Mouse (Mus musculus): ENCODE data around the gene Ankrd6. TPM values are rescaled to one million over a fixed set of nuclear protein-coding genes. Genes with fewer than 3 reads are reported as not detected.

Gene Ankrd6
- polyA plus RNA-seq, 1 experiment from 2014 or later: 5.6 TPM

- H3K9ac ChIP-seq (ENCODE audit: low read length): no peak overlapping the region
- H3K9me3 ChIP-seq (replicated peaks; ENCODE audit: control insufficient read depth, low read length): no peaks in the 10 kb centered on the region
- no peak overlapping the region for H3K4me3 ChIP-seq (ENCODE audit: low read length)
- WGBS: 82% methylated on average over 3 of the region's 3 CpGs
- H3K4me1 ChIP-seq (ENCODE audit: control insufficient read depth, insufficient read depth, low read length): no peaks in the 10 kb centered on the region
- no peak overlapping the region for H3K27ac ChIP-seq (ENCODE audit: low read length)
- H3K36me3 ChIP-seq (ENCODE audit: control insufficient read depth, insufficient read depth): no peaks in the 10 kb centered on the region
- H3K27me3 ChIP-seq (ENCODE audit: control insufficient read depth, insufficient read depth, low read length): no peaks in the 10 kb centered on the region
- no peak for ATAC-seq (replicated peaks; ENCODE audit: extremely low read depth, insufficient read depth, low FRiP score)
- no peak overlapping the region for H3K4me2 ChIP-seq (ENCODE audit: low read depth, low read length)
These were observed 112.2 kb downstream of the Ankrd6 start for GRCm38 (mm10) chr4:32838401-32838800.

- WGBS: 81% methylated on average over 9 of the region's 9 CpGs
- H3K27me3 ChIP-seq (ENCODE audit: control insufficient read depth, insufficient read depth, low read length): no peaks in the 10 kb centered on the region
These were observed 114.6 kb downstream of the Ankrd6 start for GRCm38 (mm10) chr4:32836071-32836470.

GRCm38 (mm10) chr4:32834541-32834940 lies 116.1 kb downstream of the Ankrd6 start:
- no peaks in the 10 kb centered on the region for H3K9me3 ChIP-seq (replicated peaks; ENCODE audit: control insufficient read depth, low read length)
- H3K4me3 ChIP-seq (ENCODE audit: low read length): no peak overlapping the region
- no peaks in the 10 kb centered on the region; the same call in 1 of the 2 replicates for H3K4me1 ChIP-seq (ENCODE audit: control insufficient read depth, insufficient read depth, low read length)
- ATAC-seq (replicated peaks; ENCODE audit: extremely low read depth, insufficient read depth, low FRiP score): no peak
- 58% methylated on average over 3 of the region's 3 CpGs for WGBS
- no peaks in the 10 kb centered on the region for H3K36me3 ChIP-seq (ENCODE audit: control insufficient read depth, insufficient read depth)
- H3K9ac ChIP-seq (ENCODE audit: low read length): no peak overlapping the region
- H3K4me2 ChIP-seq (ENCODE audit: low read depth, low read length): no peak overlapping the region; the same call in 1 of the 2 replicates
- no peak overlapping the region for H3K27ac ChIP-seq (ENCODE audit: low read length)
- no peaks in the 10 kb centered on the region for H3K27me3 ChIP-seq (ENCODE audit: control insufficient read depth, insufficient read depth, low read length)

More at GRCm38 (mm10) chr4:32836071-32836470, 114.6 kb downstream of the Ankrd6 start:
- Histone ChIP-seq H3K36me3 (ENCODE audit: control insufficient read depth, insufficient read depth) (no peaks in the 10 kb centered on the region), H3K4me1 (ENCODE audit: control insufficient read depth, insufficient read depth, low read length) (no peaks in the 10 kb centered on the region), H3K4me2 (ENCODE audit: low read depth, low read length) (no peak overlapping the region), H3K27ac (ENCODE audit: low read length) (no peak overlapping the region), H3K9ac (ENCODE audit: low read length) (no peak overlapping the region), H3K4me3 (ENCODE audit: low read length) (no peak overlapping the region), H3K9me3 (replicated peaks; ENCODE audit: control insufficient read depth, low read length) (no peaks in the 10 kb centered on the region)
- ATAC-seq (replicated peaks; ENCODE audit: extremely low read depth, insufficient read depth, low FRiP score): no peak

GRCm38 (mm10) chr4:32833494-32834282 lies 117.0 kb downstream of the Ankrd6 start:
- WGBS: 44% methylated on average over 17 of the region's 17 CpGs
- H3K27me3 ChIP-seq (ENCODE audit: control insufficient read depth, insufficient read depth, low read length): no peaks in the 10 kb centered on the region
- peak overlapping the region; percentile 39 for H3K4me3 ChIP-seq (ENCODE audit: low read length)
- no peaks in the 10 kb centered on the region for H3K9me3 ChIP-seq (replicated peaks; ENCODE audit: control insufficient read depth, low read length)
- H3K36me3 ChIP-seq (ENCODE audit: control insufficient read depth, insufficient read depth): no peaks in the 10 kb centered on the region
- H3K27ac ChIP-seq (ENCODE audit: low read length): no peak overlapping the region
- H3K4me2 ChIP-seq (ENCODE audit: low read depth, low read length): peak overlapping the region; percentile 52
- ATAC-seq (replicated peaks; ENCODE audit: extremely low read depth, insufficient read depth, low FRiP score): 0 out of 2 replicates have a peak, but pooled peaks have one; percentile 49
- H3K9ac ChIP-seq (ENCODE audit: low read length): peak overlapping the region; percentile 17; the same call in 1 of the 2 replicates
- H3K4me1 ChIP-seq (ENCODE audit: control insufficient read depth, insufficient read depth, low read length): peaks cover 3% of the 10 kb centered on the region; the same call in 1 of the 2 replicates

GRCm38 (mm10) chr4:32829316-32829715 lies 121.3 kb downstream of the Ankrd6 start:
- no peak overlapping the region for H3K9ac ChIP-seq (ENCODE audit: low read length)
- no peak for ATAC-seq (replicated peaks; ENCODE audit: extremely low read depth, insufficient read depth, low FRiP score)
- no peak overlapping the region for H3K4me2 ChIP-seq (ENCODE audit: low read depth, low read length)
- H3K27ac ChIP-seq (ENCODE audit: low read length): no peak overlapping the region
- H3K36me3 ChIP-seq (ENCODE audit: control insufficient read depth, insufficient read depth): no peaks in the 10 kb centered on the region
- H3K9me3 ChIP-seq (replicated peaks; ENCODE audit: control insufficient read depth, low read length): no peaks in the 10 kb centered on the region
- 44% methylated on average over 10 of the region's 10 CpGs for WGBS
- H3K4me3 ChIP-seq (ENCODE audit: low read length): no peak overlapping the region
- H3K4me1 ChIP-seq (ENCODE audit: control insufficient read depth, insufficient read depth, low read length): peaks cover 11% of the 10 kb centered on the region; the same call in 1 of the 2 replicates
- no peaks in the 10 kb centered on the region for H3K27me3 ChIP-seq (ENCODE audit: control insufficient read depth, insufficient read depth, low read length)

GRCm38 (mm10) chr4:32828385-32829077 lies 122.1 kb downstream of the Ankrd6 start:
- WGBS: 78% methylated on average over 10 of the region's 10 CpGs
- Histone ChIP-seq H3K27me3 (ENCODE audit: control insufficient read depth, insufficient read depth, low read length) (no peaks in the 10 kb centered on the region), H3K27ac (ENCODE audit: low read length) (no peak overlapping the region), H3K9ac (ENCODE audit: low read length) (no peak overlapping the region), H3K9me3 (replicated peaks; ENCODE audit: control insufficient read depth, low read length) (no peaks in the 10 kb centered on the region), H3K36me3 (ENCODE audit: control insufficient read depth, insufficient read depth) (no peaks in the 10 kb centered on the region), H3K4me1 (ENCODE audit: control insufficient read depth, insufficient read depth, low read length) (peaks cover 11% of the 10 kb centered on the region; the same call in 1 of the 2 replicates), H3K4me2 (ENCODE audit: low read depth, low read length) (no peak overlapping the region), H3K4me3 (ENCODE audit: low read length) (no peak overlapping the region)
- no peak for ATAC-seq (replicated peaks; ENCODE audit: extremely low read depth, insufficient read depth, low FRiP score)

GRCm38 (mm10) chr4:32826925-32827324 lies 123.7 kb downstream of the Ankrd6 start:
- no peak overlapping the region for H3K9ac ChIP-seq (ENCODE audit: low read length)
- no peak overlapping the region for H3K4me3 ChIP-seq (ENCODE audit: low read length)
- no peak overlapping the region; the same call in 1 of the 2 replicates for H3K4me2 ChIP-seq (ENCODE audit: low read depth, low read length)
- WGBS: 43% methylated on average over 7 of the region's 7 CpGs
- H3K27ac ChIP-seq (ENCODE audit: low read length): no peak overlapping the region
- H3K9me3 ChIP-seq (replicated peaks; ENCODE audit: control insufficient read depth, low read length): no peaks in the 10 kb centered on the region
- H3K36me3 ChIP-seq (ENCODE audit: control insufficient read depth, insufficient read depth): no peaks in the 10 kb centered on the region
- no peak; the same call in 1 of the 2 replicates for ATAC-seq (replicated peaks; ENCODE audit: extremely low read depth, insufficient read depth, low FRiP score)
- H3K4me1 ChIP-seq (ENCODE audit: control insufficient read depth, insufficient read depth, low read length): peaks cover 11% of the 10 kb centered on the region; the same call in 1 of the 2 replicates
- H3K27me3 ChIP-seq (ENCODE audit: control insufficient read depth, insufficient read depth, low read length): no peaks in the 10 kb centered on the region

- Histone ChIP-seq H3K4me3 (ENCODE audit: low read length) (no peak overlapping the region), H3K4me2 (ENCODE audit: low read depth, low read length) (no peak overlapping the region), H3K4me1 (ENCODE audit: control insufficient read depth, insufficient read depth, low read length) (peaks cover 10% of the 10 kb centered on the region; the same call in 1 of the 2 replicates), H3K27ac (ENCODE audit: low read length) (no peak overlapping the region), H3K36me3 (ENCODE audit: control insufficient read depth, insufficient read depth) (no peaks in the 10 kb centered on the region), H3K9me3 (replicated peaks; ENCODE audit: control insufficient read depth, low read length) (no peaks in the 10 kb centered on the region), H3K9ac (ENCODE audit: low read length) (no peak overlapping the region), H3K27me3 (ENCODE audit: control insufficient read depth, insufficient read depth, low read length) (no peaks in the 10 kb centered on the region)
- 57% methylated on average over 8 of the region's 8 CpGs for WGBS
- ATAC-seq (replicated peaks; ENCODE audit: extremely low read depth, insufficient read depth, low FRiP score): no peak
These were observed 126.4 kb downstream of the Ankrd6 start for GRCm38 (mm10) chr4:32824254-32824653.

- H3K4me1 ChIP-seq (ENCODE audit: control insufficient read depth, insufficient read depth, low read length): no peaks in the 10 kb centered on the region
- H3K4me3 ChIP-seq (ENCODE audit: low read length): no peak overlapping the region
- no peaks in the 10 kb centered on the region for H3K9me3 ChIP-seq (replicated peaks; ENCODE audit: control insufficient read depth, low read length)
- WGBS: 93% methylated on average over 3 of the region's 3 CpGs
- H3K4me2 ChIP-seq (ENCODE audit: low read depth, low read length): no peak overlapping the region
- H3K9ac ChIP-seq (ENCODE audit: low read length): no peak overlapping the region
- H3K36me3 ChIP-seq (ENCODE audit: control insufficient read depth, insufficient read depth): no peaks in the 10 kb centered on the region
- H3K27ac ChIP-seq (ENCODE audit: low read length): no peak overlapping the region
- no peak for ATAC-seq (replicated peaks; ENCODE audit: extremely low read depth, insufficient read depth, low FRiP score)
- no peaks in the 10 kb centered on the region for H3K27me3 ChIP-seq (ENCODE audit: control insufficient read depth, insufficient read depth, low read length)
These were observed 130.0 kb downstream of the Ankrd6 start for GRCm38 (mm10) chr4:32820676-32821075.

Data from heart, embryonic 16.5 days (tissue).